Mouse (Mus musculus) forebrain, embryonic 15.5 days (tissue): ENCODE data around the gene H2-DMb1. TPM values are rescaled to one million over a fixed set of nuclear protein-coding genes. Genes with fewer than 3 reads are reported as not detected.

Experiments
- ATAC-seq: fragments of 200-750 bp; cut with Nextera tagmentation; replicated peaks from 2 replicates; pipeline ENCODE4 v1.8.0; 2017; ENCODE audit warnings: mild to moderate bottlenecking, moderate TSS enrichment, moderate library complexity
- H3K27ac ChIP-seq: fragments of 300-500 bp; sonication (generic); replicated peaks from 2 replicates; pipeline ENCODE4 v1.5.1; 2015; ENCODE audit warnings: mild to moderate bottlenecking, inconsistent platforms
- H3K27me3 ChIP-seq: fragments of 300-500 bp; sonication (generic); 2 replicates; pipeline ENCODE4 v1.6.1; 2015; ENCODE audit warnings: inconsistent platforms
- H3K36me3 ChIP-seq: fragments of 300-500 bp; sonication (generic); 2 replicates; pipeline ENCODE4 v1.6.1; 2015; ENCODE audit warnings: mild to moderate bottlenecking, inconsistent platforms
- H3K4me1 ChIP-seq: fragments of 300-500 bp; sonication (generic); 2 replicates; pipeline ENCODE4 v1.6.1; 2015; ENCODE audit warnings: inconsistent platforms
- H3K4me2 ChIP-seq: fragments of 300-500 bp; sonication (generic); replicated peaks from 2 replicates; pipeline ENCODE4 v1.6.1; 2015; ENCODE audit warnings: mild to moderate bottlenecking, inconsistent platforms
- H3K4me3 ChIP-seq: fragments of 300-500 bp; sonication (generic); 2 replicates; pipeline ENCODE4 v1.5.1; 2015; ENCODE audit warnings: mild to moderate bottlenecking, inconsistent platforms
- H3K9ac ChIP-seq: fragments of 300-500 bp; sonication (generic); replicated peaks from 2 replicates; pipeline ENCODE4 v1.6.1; 2015; ENCODE audit warnings: mild to moderate bottlenecking, inconsistent platforms
- H3K9me3 ChIP-seq: fragments of 300-500 bp; sonication (generic); 2 replicates; pipeline ENCODE4 v1.6.1; 2016; ENCODE audit warnings: inconsistent platforms
- WGBS: fragments of 180-500 bp; shearing (Covaris S2); methylation state at CpG from one replicate; pipeline ENCODE4 v1.1.7; 2015; ENCODE audit warnings: mixed read lengths; 5-methylcytosine and 5-hydroxymethylcytosine counted together
- polyA plus RNA-seq: library from polyadenylated mRNA; unstranded; fragments of >200 nt; fragmentation: Nextera tagmentation; extraction: Ambion mirVana; gene quantifications from 2 replicates; pipeline ENCODE4 v1.2.1, GENCODE M21; 2015

The H2-DMb1 gene
- 0.88 and 0.91 TPM in 2 replicates for polyA plus RNA-seq

DNA sequence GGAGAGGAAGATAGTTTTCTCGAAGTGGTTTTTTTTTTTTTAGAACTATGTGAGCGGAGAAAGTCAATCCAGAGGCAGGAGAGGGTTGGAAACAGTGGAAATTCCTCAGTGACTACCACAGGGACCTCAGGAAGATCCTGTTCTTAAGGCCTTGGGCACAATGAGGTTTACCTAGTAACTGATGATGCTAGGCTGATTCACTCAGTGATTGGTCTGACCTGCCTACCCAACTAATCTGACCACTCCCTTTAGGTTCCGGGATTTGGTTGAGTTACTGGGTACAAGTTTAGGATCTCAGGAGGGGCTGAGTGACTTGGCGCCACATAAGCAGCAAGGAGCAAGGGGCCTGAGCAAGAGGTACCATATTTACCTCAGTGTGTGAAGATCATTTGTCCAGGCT lies at the start of gene H2-DMb1:
H2-DMb1 (plus strand) TSS at position 150 of the 400 bp plus-strand sequence.
- H3K4me2 ChIP-seq, result no peak within 1 kb of the TSS
- H3K9ac ChIP-seq, result no peak within 1 kb of the TSS
- no peaks in the 10 kb centered on the region for H3K36me3 ChIP-seq
- ATAC-seq, result no peak
- WGBS, result 53% methylated on average over 4 of the region's 4 CpGs
- no peak within 1 kb of the TSS for H3K4me3 ChIP-seq
- H3K9me3 ChIP-seq, result no peaks in the 10 kb centered on the region
- no peaks in the 10 kb centered on the region for H3K27me3 ChIP-seq
- H3K27ac ChIP-seq, result no peak within 1 kb of the TSS
- no peaks in the 10 kb centered on the region for H3K4me1 ChIP-seq

DNA sequence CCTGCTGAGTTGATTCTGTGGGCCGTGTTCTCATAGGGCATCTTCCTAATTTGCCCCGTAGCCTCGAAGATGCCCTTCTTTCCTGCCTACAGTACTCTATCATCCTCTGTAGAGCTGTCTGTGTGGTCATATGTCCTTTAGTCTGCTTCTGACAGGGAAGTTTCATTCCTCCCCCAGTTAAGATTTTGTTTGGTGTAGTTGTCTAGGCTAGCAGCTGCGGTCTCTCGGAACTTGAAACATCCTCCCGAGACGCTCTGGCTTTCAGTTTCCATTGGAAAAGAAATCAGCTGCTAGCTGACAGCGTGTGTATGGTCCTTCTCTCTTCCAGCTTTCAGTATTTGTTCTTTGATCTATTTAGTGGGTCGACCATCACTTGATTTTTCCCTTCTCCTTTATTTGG lies 48.1 kb upstream of the H2-DMb1 start:
- H3K4me1 ChIP-seq, result peaks cover 9% of the 10 kb centered on the region
- no peaks in the 10 kb centered on the region for H3K27me3 ChIP-seq
- no peak overlapping the region for H3K9ac ChIP-seq
- ATAC-seq, result no peak
- no peaks in the 10 kb centered on the region for H3K9me3 ChIP-seq
- no peak overlapping the region for H3K4me2 ChIP-seq
- H3K4me3 ChIP-seq, result no peak overlapping the region
- H3K27ac ChIP-seq, result no peak overlapping the region
- H3K36me3 ChIP-seq, result peaks cover 6% of the 10 kb centered on the region
- 88% methylated on average over 9 of the region's 9 CpGs for WGBS

DNA sequence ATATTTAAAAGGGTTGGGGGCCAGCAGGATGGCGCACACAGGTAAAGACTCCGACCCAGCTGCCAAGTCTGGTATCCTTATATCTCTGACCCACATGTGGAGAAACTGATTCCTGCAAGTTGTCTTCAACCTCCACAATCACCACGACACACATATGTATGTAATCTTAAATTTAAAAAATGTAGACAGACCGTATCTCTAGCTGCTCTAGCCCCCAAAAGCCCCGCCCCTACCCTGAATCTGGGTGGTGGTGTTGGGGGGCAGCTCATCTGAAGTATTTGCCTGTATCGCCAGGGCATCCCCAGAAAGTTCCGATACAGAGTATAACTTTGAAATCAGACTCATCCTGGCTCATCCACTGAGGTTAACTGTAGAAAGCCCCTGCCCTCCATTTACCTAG lies 46.3 kb upstream of the H2-DMb1 start:
- Histone ChIP-seq H3K27ac (no peak overlapping the region), H3K9ac (no peak overlapping the region), H3K9me3 (no peaks in the 10 kb centered on the region), H3K4me1 (peaks cover 13% of the 10 kb centered on the region), H3K36me3 (peaks cover 22% of the 10 kb centered on the region), H3K4me3 (no peak overlapping the region), H3K27me3 (no peaks in the 10 kb centered on the region), H3K4me2 (no peak overlapping the region)
- ATAC-seq, result no peak
- WGBS, result 86% methylated on average over 7 of the region's 7 CpGs

DNA sequence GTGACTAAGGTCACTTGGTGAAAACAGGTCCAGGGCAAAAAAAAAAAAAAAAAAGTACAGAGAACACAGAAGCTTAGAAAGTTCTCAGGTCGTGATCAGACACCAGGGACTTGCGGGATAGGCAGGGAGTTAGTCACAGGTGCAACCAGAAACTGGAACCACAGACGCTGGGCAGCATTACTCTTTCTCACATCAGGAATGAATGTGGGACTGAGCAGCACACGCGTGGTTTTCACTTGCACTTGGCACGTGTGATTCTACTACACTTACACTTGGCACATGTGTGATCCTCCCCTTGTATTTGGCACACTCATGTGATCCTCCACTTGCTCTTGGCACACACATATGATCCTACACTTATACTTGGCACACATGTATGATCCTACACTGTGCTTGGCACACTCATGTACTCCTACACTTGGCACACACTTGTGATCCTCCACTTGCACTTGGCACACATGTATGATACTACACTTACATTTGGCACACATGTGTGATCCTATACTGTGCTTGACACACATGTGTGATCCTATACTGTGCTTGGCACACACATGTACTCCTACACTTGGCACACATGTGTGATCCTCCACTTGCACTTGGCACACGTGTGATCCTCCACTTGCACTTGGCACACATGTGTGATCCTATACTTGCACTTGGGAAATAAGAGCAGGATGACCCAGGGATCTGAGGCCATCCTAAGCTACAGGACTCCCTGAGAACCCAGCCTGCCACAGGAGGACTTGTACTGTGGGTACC lies 45.6 kb upstream of the H2-DMb1 start:
- 75% methylated on average over 7 of the region's 7 CpGs for WGBS
- Histone ChIP-seq H3K9me3 (no peaks in the 10 kb centered on the region), H3K27ac (no peak overlapping the region; the same call in 1 of the 2 replicates), H3K4me1 (peaks cover 11% of the 10 kb centered on the region), H3K36me3 (peaks cover 29% of the 10 kb centered on the region), H3K27me3 (no peaks in the 10 kb centered on the region), H3K9ac (no peak overlapping the region), H3K4me2 (no peak overlapping the region), H3K4me3 (no peak overlapping the region)
- peak; percentile 65; the same call in 1 of the 2 replicates for ATAC-seq

DNA sequence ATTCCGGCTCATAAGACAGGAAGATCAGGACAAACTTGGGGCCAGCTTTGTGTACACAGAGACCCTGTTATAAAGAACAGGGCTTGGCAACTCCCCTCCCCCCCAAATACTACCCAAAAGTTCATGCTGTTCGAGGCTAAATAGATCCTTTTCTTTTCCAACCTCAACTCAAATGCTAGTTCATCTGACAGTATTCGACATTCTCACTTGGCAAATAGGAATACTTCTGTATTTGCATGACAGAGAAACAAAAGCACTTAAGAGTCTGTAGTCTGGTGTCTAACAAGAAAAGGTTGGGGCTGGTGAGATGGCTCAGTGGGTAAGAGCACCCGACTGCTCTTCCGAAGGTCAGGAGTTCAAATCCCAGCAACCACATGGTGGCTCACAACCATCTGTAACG lies 44.4 kb upstream of the H2-DMb1 start:
- Histone ChIP-seq H3K9me3 (no peaks in the 10 kb centered on the region), H3K27ac (no peak overlapping the region), H3K4me3 (no peak overlapping the region), H3K36me3 (peaks cover 41% of the 10 kb centered on the region), H3K4me2 (no peak overlapping the region), H3K27me3 (no peaks in the 10 kb centered on the region), H3K4me1 (peaks cover 11% of the 10 kb centered on the region), H3K9ac (no peak overlapping the region)
- no peak for ATAC-seq
- WGBS, result 71% methylated on average over 5 of the region's 6 CpGs

DNA sequence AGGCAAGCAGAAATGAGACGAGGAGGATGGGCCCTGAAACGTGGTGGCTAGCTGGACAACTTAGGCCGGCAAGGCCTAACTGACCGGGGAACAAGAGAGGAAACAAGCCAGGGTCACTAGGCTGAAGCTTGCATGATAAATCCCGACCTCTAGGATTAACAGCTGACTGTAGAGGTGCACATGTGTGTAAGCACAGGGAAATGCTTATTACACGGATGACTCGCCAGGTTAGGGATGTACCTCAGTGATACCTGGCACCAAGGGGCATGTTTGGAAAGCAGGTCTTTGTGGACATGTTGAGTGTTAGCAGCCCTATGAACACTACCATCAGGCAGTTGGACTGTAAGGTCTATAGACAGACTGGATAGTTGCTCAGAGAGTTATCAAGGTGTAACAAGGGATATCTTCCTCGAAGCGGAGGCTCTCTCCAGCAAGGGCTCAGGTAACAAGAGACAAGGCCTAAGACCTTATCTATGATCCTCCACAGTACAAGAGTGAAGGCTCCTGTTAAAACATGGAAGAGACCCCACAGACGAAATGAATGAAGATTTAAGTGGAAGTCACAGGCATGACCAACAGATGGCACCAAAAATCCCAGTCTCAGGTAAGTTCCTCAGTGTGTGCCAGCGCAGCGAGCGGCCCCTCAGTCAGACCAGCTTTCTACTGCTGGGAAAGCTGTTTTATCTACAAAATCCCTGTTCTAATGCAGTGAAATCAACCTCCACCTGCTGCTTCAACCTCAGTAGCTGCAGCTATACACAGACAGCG lies 43.6 kb upstream of the H2-DMb1 start:
- Histone ChIP-seq H3K27ac (peak overlapping the region; percentile 49), H3K27me3 (no peaks in the 10 kb centered on the region), H3K9ac (no peak overlapping the region), H3K36me3 (peaks cover 49% of the 10 kb centered on the region), H3K9me3 (no peaks in the 10 kb centered on the region), H3K4me3 (no peak overlapping the region), H3K4me2 (no peak overlapping the region), H3K4me1 (peaks cover 11% of the 10 kb centered on the region)
- WGBS, result 77% methylated on average over 14 of the region's 14 CpGs
- no peak for ATAC-seq

DNA sequence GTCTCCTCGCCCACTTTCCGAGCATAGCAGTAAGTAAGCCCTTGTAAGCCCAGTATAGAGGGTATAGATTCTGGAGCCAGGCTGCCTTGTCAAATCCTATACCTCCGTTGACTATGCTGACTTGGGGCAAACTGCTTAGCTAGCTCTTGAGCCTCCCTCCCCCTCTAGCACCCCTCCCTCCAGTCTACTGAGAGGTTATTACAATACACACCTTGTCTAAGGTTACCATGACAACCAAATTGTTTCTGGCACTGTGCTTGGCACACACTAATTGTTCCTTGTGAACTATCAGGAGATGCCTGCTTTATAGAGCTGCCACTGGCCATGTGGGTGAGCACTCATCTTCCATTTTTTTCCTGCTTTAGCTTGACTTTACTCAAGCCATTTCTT lies 43.1 kb upstream of the H2-DMb1 start:
- WGBS, result 69% methylated on average over 3 of the region's 3 CpGs
- Histone ChIP-seq H3K9me3 (no peaks in the 10 kb centered on the region), H3K4me1 (peaks cover 11% of the 10 kb centered on the region), H3K27ac (peak overlapping the region; percentile 49), H3K4me3 (no peak overlapping the region), H3K4me2 (no peak overlapping the region), H3K36me3 (peaks cover 54% of the 10 kb centered on the region), H3K9ac (no peak overlapping the region), H3K27me3 (no peaks in the 10 kb centered on the region)
- ATAC-seq, result peak; percentile 21; the same call in 1 of the 2 replicates

DNA sequence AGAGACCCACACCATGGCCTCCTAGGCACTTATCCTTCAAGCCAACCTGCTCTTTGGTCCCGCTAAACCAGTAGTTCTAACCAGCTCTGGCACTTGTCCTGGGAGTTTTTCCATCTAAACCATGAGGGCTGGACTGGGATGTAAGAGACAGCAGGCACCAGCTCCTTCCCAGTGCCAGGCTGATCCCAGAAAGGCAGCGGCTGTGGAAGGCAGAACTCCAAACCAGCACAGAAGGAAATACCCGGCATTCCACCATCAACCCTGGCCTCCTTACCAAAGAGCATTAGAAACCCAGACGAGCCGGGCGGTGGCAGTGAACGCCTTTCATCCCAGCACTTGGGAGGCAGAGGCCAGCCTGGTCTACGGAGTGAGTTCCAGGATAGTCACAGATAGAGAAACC lies 42.6 kb upstream of the H2-DMb1 start:
- H3K27ac ChIP-seq, result peak overlapping the region; percentile 49
- no peak overlapping the region for H3K9ac ChIP-seq
- no peak for ATAC-seq

DNA sequence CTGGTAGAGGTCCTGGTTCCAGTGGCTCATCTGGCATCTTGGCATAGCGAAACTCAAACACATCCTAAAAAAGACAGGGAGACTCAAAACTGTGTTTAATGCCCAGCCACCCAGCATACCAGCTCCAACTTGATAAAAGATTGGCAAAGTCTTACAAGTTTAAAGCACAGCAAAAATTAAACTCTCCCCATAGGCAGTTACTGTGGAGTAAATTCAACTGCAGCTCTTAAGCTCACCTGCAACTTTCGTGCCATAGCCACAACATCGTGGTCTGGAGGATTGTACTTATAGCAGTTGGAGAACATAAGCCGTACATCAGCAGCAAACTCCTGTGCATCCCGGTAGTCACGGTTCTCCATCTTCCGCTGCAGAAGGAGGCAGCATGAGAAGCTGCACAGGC lies 38.8 kb upstream of the H2-DMb1 start:
- ATAC-seq, result no peak
- WGBS, result 90% methylated on average over 7 of the region's 7 CpGs
- no peak overlapping the region for H3K9ac ChIP-seq
- H3K4me3 ChIP-seq, result no peak overlapping the region
- peaks cover 34% of the 10 kb centered on the region for H3K4me1 ChIP-seq
- peaks cover 69% of the 10 kb centered on the region for H3K36me3 ChIP-seq
- H3K27me3 ChIP-seq, result no peaks in the 10 kb centered on the region
- no peaks in the 10 kb centered on the region for H3K9me3 ChIP-seq
- no peak overlapping the region for H3K4me2 ChIP-seq
- H3K27ac ChIP-seq, result no peak overlapping the region

More for the DNA sequence above, 42.6 kb upstream of the H2-DMb1 start:
- H3K4me2 ChIP-seq, result no peak overlapping the region
- H3K27me3 ChIP-seq, result no peaks in the 10 kb centered on the region
- WGBS, result 54% methylated on average over 8 of the region's 8 CpGs
- H3K4me1 ChIP-seq, result peaks cover 11% of the 10 kb centered on the region
- H3K9me3 ChIP-seq, result no peaks in the 10 kb centered on the region
- H3K36me3 ChIP-seq, result peaks cover 59% of the 10 kb centered on the region
- no peak overlapping the region for H3K4me3 ChIP-seq

DNA sequence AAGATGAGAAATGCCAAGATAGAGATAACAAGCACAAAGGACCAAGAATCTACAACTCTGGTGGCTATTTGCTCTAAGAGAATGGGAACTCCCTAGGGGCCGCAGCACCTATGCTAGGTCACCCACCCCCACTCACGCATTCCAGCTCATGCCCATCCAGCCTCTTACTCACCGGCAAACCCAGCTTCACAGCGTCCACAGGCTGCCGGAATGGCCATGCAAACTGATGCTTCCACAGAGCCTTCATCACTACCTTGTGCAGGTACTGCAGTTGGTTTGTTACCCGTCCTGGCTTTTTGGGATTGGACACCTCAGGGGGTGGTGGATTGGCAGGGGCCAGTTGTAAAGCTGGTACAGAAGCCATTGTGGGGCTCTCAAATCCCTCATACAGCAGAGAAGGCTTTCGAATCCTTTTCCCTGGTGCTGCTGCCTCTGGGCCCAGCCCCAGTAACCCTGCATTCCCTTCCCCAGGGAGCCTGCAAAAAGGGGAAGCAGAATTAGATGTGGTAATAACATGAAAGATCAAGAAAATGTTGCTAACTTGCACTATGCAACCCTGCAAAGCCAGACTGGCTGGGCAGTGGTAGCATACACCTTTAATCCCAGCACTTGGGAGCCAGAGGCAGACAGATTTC lies 36.0 kb upstream of the H2-DMb1 start:
- Histone ChIP-seq H3K9me3 (no peaks in the 10 kb centered on the region), H3K27me3 (no peaks in the 10 kb centered on the region), H3K27ac (no peak overlapping the region), H3K4me1 (peaks cover 23% of the 10 kb centered on the region), H3K9ac (peak overlapping the region; percentile 41), H3K4me3 (peak overlapping the region; percentile 90), H3K4me2 (peak overlapping the region; percentile 80), H3K36me3 (peaks cover 46% of the 10 kb centered on the region)
- ATAC-seq, result no peak
- WGBS, result 26% methylated on average over 7 of the region's 7 CpGs

DNA sequence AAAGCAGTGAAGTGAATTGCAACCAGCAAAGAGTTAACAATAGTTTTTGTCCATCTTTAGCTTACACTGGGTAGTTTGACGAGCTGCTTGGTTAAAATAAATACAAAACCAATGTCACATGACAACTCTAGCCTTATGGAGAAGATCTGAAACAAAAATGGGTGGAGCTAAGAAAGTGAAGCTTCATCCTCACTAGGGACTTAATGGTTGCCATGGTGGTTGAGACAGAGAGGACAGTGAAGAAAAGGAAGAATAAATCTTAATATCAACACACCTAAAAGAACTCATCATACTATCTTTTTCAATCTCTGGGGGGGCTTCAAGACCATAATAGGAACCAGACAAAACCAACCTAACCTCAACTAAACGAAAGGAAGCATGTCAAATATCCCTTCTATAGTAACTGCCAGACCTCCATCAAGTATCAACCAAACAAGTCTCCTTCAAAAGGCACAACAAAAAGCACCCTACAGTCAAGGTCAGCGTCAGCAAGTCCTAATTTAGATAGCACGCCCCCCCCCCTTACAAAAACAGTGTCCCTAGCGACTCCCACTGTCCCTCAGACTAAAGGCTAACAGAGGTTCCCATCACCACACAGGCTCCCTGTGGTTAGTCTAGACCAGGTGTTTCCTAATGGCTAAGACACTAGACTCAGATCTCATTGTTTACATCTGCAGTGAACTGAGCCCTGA lies 35.3 kb upstream of the H2-DMb1 start:
- Histone ChIP-seq H3K9me3 (no peaks in the 10 kb centered on the region), H3K9ac (peak overlapping the region; percentile 73), H3K27me3 (no peaks in the 10 kb centered on the region), H3K27ac (peak overlapping the region; percentile 100; the same call in 1 of the 2 replicates), H3K4me3 (peak overlapping the region; percentile 90), H3K4me1 (peaks cover 23% of the 10 kb centered on the region), H3K4me2 (peak overlapping the region; percentile 80), H3K36me3 (peaks cover 39% of the 10 kb centered on the region)
- under 1% methylated on average over 5 of the region's 5 CpGs for WGBS
- ATAC-seq, result no peak
